Mouse (Mus musculus): ENCODE data around the gene Angptl3.

GRCm38 (mm10) chr4:99028377-99028776 is 2.4 kb upstream of the Angptl3 start:
- TF ChIP-seq POLR2AphosphoS2 (IDR thresholded peaks at IDR 0.05; ENCODE audit: low read depth, low read length): no peak
- TF ChIP-seq ZNF384 (IDR thresholded peaks at IDR 0.05; ENCODE audit: low read depth, low read length): no peak
- TF ChIP-seq EP300 (IDR thresholded peaks at IDR 0.05; ENCODE audit: low read length): no peak
- no peak for TF ChIP-seq TBP (conservative IDR thresholded peaks at IDR 0.05; ENCODE audit: low read depth, low read length)
- TF ChIP-seq ZKSCAN1 (IDR thresholded peaks at IDR 0.05; ENCODE audit: borderline replicate concordance, low read depth, low read length): no peak
- no peak for TF ChIP-seq GABPA (IDR thresholded peaks at IDR 0.05; ENCODE audit: insufficient replicate concordance, low read depth, low read length)
- TF ChIP-seq POLR2A (IDR thresholded peaks at IDR 0.05; ENCODE audit: low read depth, low read length): no peak
- no peak for TF ChIP-seq ZMIZ1 (IDR thresholded peaks at IDR 0.05; ENCODE audit: low read depth, low read length)
- TF ChIP-seq CTCF (conservative IDR thresholded peaks at IDR 0.05 in 1 of 2, IDR thresholded peaks at IDR 0.05 in 1 of 2; ENCODE audit: low read depth in 2 of 2, low read length in 2 of 2): no peak
- no peak for TF ChIP-seq MYC (IDR thresholded peaks at IDR 0.05; ENCODE audit: low read depth, low read length)
- no peak for TF ChIP-seq UBTF (IDR thresholded peaks at IDR 0.05; ENCODE audit: low read depth, low read length)
- no peak for TF ChIP-seq TCF12 (IDR thresholded peaks at IDR 0.05; ENCODE audit: low read depth, low read length)
- no peak for TF ChIP-seq RCOR1 (conservative IDR thresholded peaks at IDR 0.05; ENCODE audit: low read depth, low read length)

All from CH12.LX (cell line).